Mouse (Mus musculus) spleen, postnatal 10 days (tissue): ENCODE results near the gene H2-Q10.
A peak's percentile ranks its signal among the peaks of the same experiment; 100 is the strongest.
"Not testable (repeated sequence)": the region's sequence is repeated elsewhere in the genome, so short reads cannot be mapped to it uniquely, and the experiment has no call there.

Experiments
- DNase-seq, 2 experiments: peaks; one replicate each; pipeline ENCODE4 v3.0.0; 2021 to 2022; ENCODE audit warnings: low spot score in 2 of 2

H2-Q10 gene

DNA sequence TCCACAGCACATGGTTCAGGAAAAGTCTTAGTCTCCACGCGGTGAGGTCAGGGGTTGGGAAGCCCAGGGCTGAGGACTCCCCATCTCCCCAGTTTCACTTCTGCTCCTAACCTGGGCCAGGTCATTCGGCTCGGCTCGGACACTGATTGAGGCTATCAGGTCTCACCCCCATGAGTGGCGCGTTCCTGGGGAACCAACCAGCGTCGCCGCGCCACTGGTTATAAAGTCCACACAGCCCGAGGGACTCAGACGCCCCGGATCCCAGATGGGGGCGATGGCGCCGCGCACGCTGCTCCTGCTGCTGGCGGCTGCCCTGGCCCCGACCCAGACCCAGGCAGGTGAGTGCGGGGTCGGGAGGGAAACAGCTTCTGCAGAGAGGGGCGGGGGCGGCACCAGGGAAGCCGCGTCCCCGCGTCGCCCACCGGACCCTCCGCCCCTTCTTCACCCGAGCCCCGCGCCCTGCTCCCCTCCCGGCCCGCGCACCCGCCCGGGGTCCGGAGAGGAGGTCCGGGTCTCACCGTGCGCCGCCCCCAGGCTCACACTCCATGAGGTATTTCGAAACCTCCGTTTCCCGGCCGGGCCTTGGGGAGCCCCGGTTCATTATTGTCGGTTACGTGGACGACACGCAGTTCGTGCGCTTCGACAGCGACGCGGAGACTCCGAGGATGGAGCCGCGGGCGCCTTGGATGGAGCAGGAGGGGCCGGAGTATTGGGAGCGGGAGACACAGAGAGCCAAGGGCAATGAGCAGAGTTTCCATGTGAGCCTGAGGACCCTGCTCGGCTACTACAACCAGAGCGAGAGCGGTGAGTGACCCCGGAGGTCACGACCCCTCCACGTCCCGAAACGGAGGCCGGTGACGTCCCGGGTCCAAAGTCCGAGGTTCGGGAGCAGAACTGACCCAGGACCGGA is at the start of gene H2-Q10:
TSS of gene H2-Q10 (plus strand) at position 248 of the 910 bp plus-strand sequence.
- DNase-seq = no peak

DNA sequence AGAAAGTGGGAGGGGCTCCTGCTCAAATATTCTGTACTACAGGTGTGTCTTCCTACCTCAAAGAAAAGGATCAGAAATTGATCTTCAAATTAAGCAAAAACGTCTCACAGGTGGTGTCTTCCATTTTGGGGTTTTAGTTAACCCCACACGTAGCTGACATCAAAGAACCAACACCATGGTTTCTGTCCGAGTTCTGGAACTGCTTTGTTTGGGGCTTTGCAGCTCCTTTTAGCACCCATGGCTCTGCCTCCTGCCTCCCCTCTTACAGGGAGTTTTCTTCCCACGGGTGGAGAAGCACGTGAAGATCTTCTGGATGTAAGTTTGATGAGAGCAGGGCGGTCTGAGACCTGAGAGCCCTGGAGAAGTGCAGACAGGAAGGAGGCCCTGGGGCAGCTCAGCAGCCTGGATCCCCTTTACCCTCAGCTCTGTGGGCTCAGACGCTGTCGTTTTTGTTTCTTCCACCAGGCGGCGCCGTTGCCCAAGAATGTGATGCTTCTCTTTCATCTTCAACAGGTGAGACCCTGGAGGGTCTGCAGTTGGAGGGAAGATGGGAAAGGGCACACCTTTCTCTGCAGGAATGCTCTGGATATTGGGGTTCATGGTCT is 49.6 kb upstream of the H2-Q10 start:
- DNase-seq = peak; percentile 39 to 61

DNA sequence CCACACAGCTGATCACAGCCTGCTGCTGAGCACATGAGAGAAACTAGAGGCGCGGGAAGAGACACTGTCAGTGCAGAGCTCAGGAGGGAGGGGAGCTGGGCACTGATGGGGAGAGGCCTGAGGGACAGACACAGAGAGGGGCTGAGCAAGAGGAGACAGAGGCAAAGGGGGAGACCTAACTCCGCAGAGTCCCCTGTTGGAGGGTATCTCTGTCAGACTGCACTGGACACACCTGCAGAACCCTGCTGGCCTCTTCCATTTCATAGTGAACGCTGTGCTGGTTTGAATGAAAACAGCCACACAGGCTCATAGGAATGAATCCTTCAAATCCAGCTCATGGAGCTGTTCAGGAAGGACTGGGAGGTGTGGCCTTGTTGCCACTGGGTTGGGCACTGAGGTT is 48.6 kb upstream of the H2-Q10 start:
- DNase-seq = peak in 1 of 2 experiments; percentile 8

DNA sequence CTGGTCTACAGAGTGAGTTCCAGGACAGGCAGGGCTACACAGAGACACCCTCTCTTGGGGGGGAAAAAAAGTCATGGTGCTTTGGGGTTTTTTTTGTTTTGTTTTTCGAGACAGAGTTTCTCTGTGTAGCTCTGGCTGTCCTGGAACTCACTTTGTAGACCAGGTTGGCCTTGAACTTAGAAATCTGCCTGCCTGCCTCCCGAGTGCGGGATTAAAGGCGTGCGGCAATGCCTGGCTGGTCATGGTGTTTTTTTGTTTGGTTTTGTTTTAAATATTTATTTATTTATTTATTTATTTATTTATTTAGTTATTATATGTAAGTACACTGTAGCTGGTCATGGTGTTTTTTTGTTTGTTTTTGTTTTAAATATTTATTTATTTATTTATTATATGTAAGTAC is 47.5 kb upstream of the H2-Q10 start:
- DNase-seq = peak in 1 of 2 experiments; percentile 5

DNA sequence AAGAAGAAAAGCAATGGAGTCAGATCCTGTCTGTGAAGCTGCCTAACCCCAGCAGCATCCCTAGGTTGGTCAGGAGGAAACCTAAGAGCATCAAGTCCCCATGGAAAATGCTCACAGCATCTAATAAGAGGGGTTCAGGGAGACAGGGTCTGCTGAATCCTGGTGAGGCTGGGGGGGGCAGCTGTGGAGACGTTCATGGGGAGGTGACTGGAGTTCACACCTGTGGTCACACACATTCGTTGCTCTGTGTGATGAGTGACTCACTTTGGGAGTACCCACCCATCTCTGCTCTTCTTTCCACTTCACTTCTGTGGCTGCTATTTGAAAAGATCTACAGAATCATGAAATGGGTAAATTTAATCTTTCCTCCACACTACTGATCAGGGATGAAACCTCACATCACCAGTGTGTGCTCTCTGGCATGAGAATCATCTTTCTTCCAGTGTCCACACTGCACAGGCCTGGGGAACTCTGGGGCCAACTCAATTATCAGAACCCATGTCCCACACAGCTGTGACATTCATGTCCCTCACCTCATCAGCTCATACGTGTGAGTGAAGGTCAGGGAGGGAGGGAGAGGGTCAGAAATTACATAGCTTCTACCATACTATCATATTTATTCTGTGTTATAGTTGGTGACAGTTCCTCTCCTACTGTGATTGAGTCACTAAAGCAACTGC is 46.6 kb upstream of the H2-Q10 start:
- peak in 1 of 2 experiments; percentile 8 for DNase-seq

DNA sequence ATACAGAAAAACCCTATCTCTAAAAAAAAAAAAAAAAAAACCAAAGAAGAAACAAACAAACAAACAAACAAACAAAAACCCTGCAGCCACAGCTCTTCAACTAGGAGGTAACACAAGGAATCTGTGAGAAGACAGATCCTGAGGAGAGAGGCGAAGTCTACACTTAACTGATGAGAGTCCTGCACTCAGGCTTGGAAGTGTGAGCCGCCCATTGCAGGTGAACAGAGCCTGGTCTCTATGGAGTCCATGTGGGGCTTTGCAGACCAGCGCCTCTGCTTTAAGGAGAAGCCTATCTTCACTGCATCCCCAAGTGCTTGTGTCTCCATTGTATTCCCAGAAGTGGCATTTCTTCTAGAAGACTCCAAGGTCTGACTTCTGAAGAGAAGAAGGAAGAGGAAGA is 45.8 kb upstream of the H2-Q10 start:
- peak in 1 of 2 experiments; percentile 11 for DNase-seq

DNA sequence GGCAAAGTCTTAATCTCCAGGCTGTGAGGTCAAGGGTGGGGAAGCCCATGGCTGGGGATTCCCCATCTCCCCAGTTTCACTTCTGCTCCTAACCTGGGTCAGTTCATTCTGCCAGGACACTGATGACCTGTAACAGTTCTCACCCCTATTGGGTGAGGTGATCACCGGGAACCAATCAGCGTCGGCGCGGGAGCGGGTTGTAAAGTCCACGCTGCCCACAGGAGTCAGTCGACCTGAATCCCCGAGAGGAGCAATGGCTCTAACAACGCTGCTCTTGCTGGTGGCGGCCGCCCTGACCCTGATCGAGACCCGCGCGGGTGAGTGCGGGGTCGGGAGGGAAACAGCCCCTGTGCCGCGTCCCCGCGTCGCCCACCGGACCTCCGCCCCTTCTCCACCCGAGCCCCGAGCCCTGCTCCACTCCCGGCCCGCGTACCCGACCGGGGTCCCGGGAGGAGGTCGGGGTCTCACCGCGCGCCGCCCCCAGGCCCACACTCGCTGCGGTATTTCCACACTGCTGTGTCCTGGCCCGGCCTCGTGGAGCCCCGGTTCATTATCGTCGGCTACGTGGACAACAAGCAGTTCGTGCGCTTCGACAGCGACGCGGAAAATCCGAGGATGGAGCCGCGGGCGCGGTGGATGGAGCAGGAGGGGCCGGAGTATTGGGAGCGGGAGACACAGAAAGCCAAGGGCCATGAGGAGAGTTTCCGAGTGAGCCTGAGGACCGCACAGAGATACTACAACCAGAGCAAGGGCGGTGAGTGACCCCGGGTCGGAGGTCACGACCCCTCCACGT is 45.1 kb upstream of the H2-Q10 start, which contains the start of gene H2-Q6:
TSS of gene H2-Q6 (plus strand) at position 227 of the 793 bp plus-strand sequence.
- peak in 1 of 2 experiments; percentile 57 for DNase-seq

DNA sequence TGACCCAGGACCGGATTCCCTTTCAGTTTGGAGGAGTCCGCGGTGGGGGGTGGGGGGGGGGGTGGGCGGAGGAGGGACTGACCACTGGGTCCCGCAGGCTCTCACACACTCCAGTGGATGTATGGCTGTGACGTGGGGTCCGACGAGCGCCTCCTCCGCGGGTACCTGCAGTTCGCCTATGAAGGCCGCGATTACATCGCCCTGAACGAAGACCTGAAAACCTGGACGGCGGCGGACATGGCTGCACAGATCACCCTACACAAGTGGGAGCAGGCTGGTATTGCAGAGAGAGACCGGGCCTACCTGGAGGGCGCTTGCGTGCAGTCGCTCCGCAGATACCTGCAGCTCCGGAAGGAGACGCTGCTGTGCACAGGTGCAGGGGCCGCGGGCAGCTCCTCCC is 44.4 kb upstream of the H2-Q10 start:
- peak in 1 of 2 experiments; percentile 33 for DNase-seq

DNA sequence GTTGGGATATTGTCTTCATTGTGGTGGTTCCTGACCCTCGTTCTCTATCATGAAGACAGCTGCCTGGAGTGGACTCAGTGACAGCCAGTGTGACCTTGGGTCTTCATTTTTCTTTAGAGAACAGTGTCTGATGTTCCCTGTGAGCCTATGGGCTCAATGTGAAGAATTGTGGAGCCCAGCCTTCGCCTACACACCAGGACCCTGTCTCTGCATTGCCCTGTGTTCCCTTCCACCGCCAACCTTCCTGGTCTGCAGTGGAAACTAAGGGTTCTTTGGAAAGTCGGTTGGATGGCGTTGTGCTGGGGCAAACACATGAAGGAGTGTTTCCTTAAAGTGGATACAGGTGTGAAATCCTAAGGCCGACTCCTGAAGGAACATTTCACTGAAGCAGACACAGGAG is 41.0 kb upstream of the H2-Q10 start:
- not testable (repeated sequence) for DNase-seq

DNA sequence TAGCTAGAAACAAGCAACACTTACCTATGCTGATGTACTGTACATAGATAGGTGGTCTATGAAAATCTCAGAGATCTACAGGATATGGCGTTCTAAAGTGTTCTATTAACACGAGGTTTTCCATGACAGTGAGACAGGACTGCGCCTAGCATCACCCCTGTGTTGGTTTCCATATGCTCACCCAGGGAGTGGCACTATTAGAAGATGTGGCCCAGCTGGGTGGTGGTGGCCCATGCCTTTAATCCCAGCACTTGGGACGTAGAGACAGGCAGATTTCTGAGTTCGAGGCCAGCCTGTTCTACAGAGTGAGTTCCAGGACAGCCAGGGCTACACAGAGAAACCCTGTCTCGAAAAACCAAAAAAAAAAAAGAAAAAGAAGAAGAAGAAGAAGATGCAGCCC is 39.2 kb upstream of the H2-Q10 start:
- DNase-seq = peak in 1 of 2 experiments; percentile 12

DNA sequence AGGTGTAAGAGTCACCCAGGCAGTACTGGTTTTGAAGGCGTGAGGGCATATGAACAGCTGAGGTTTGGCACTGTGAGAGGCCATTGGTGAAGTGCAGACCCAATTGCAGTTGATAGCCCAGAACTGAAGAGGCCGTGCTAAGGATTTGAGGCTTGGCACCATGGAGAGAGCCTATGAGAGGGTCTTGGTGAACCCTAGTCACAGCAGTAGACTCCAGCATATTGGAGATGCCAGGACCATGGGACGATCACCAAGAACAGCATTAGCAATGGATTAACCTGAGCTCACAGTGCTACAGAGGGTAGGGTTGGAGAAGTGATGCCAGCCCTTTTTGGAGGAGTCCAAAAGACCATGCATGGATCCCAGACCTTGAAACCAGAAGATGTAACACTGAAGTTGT is 37.7 kb upstream of the H2-Q10 start:
- not testable (repeated sequence) for DNase-seq

DNA sequence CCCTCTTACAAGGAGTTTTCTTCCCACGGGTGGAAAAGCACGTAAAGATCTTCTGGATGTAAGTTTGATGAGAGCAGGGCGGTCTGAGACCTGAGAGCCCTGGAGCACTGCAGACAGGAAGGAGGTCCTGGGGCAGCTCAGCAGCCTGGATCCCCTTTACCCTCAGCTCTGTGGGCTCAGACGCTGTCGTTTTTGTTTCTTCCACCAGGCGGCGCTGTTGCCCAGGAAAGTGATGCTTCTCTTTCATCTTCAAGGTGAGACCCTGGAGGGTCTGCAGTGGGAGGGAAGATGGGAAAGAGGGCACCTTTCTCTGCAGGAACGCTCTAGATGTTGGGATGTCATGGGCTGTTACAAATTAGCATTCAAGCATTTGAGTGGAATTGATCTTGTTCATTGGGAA is 35.1 kb upstream of the H2-Q10 start:
- peak in 1 of 2 experiments; percentile 59 for DNase-seq

DNA sequence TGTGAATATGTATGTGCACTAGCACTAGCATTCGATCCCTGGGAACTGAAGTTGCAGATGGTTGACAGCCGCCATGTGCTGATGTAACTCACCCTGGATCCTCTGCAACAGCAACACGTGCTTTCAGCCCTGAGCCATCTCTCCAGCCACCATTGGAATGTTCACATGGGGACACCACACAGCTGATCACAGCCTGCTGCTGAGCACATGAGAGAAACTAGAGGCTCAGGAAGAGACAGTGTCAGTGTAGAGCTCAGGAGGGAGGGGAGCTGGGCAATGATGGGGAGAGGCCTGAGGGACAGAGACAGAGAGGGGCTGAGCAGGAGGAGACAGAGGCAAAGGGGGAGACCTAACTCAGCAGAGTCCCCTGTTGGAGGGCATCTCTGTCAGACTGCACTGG is 34.3 kb upstream of the H2-Q10 start:
- not testable (repeated sequence) for DNase-seq

DNA sequence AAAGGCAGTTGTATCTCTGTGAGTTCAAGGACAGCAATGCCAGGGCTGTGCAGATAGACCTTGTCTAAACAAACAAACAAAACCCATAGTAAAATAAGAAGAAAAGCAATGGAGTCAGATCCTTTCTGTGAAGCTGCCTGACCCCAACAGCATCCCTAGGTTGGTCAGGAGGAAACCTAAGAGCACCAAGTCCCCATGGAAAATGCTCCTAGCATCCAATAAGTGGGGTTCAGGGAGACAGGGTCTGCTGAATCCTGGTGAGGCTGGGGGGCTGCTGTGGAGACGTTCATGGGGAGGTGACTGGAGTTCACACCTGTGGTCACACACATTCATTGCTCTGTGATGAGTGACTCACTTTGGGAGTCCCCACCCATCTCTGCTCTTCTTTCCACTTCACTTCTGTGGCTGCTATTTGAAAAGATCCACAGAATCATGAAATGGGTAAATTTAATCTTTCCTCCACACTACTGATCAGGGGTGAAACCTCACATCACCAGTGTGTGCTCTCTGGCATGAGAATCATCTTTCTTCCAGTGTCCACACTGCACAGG is 32.4 kb upstream of the H2-Q10 start:
- DNase-seq = not testable (repeated sequence)

DNA sequence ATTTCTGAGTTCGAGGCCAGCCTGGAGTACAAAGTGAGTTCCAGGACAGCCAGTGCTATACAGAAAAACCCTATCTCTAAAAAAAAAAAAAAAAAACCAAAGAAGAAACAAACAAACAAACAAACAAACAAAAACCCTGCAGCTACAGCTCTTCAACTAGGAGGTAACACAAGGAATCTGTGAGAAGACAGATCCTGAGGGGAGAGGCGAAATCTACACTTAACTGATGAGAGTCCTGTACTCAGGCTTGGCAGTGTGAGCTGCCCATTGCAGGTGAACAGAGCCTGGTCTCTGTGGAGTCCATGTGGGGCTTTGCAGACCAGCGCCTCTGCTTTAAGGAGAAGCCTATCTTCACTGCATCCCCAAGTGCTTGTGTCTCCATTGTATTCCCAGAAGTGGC is 31.5 kb upstream of the H2-Q10 start:
- DNase-seq = not testable (repeated sequence)

DNA sequence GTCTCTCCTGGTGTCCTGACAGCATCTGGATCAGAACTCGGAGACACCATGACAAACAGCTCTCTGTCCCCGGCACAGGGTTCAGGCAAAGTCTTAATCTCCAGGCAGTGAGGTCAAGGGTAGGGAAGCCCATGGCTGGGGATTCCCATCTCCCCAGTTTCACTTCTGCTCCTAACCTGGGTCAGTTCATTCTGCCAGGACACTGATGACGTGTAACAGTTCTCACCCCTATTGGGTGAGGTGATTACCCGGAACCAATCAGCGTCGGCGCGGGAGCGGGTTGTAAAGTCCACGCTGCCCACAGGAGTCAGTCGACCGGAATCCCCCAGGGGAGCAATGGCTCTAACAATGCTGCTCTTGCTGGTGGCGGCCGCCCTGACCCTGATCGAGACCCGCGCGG is 31.0 kb upstream of the H2-Q10 start, which contains the start of gene H2-Q7:
TSS of gene H2-Q7 (plus strand) at position 271 of the 400 bp plus-strand sequence.
- peak; percentile 58 to 85 for DNase-seq

DNA sequence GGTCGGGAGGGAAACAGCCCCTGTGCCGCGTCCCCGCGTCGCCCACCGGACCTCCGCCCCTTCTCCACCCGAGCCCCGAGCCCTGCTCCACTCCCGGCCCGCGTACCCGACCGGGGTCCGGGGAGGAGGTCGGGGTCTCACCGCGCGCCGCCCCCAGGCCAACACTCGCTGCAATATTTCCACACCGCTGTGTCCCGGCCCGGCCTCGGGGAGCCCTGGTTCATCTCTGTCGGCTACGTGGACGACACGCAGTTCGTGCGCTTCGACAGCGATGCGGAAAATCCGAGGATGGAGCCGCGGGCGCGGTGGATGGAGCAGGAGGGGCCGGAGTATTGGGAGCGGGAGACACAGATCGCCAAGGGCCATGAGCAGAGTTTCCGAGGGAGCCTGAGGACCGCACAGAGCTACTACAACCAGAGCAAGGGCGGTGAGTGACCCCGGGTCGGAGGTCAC is 30.6 kb upstream of the H2-Q10 start:
- peak in 1 of 2 experiments; percentile 30 for DNase-seq

DNA sequence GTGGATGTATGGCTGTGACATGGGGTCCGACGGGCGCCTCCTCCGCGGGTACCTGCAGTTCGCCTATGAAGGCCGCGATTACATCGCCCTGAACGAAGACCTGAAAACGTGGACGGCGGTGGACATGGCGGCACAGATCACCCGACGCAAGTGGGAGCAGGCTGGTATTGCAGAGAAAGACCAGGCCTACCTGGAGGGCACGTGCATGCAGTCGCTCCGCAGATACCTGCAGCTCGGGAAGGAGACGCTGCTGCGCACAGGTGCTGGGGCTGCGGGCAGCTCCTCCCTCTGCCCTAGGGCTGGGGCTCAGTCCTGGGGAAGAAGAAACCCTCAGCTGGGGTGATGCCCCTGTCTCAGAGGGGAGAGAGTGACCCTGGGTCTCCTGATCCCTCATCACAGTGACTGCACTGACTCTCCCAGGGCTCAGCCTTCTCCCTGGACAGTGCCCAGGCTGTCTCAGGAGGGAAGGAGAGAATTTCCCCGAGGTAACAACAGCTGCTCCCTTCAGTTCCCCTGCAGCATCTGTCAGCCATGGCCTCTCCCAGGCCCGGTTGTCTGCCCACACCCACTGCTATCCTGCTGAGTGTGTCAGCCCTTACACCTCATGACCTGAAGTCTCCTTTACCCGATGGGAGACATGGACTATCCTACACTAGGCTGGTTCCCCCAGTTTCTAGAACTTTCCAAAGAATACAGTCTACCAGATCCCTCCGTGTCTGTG is 29.8 kb upstream of the H2-Q10 start:
- not testable (repeated sequence) for DNase-seq

DNA sequence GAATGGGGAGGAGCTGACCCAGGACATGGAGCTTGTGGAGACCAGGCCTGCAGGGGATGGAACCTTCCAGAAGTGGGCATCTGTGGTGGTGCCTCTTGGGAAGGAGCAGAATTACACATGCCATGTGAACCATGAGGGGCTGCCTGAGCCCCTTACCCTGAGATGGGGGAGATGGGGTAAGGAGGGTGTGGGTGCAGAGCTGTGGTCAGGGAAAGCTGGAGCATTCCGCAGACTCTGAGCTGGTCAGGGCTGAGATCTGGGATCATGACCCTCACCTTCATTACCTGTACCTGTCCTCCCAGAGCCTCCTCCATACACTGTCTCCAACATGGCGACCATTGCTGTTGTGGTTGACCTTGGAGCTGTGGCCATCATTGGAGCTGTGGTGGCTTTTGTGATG is 27.5 kb upstream of the H2-Q10 start:
- not testable (repeated sequence) for DNase-seq

DNA sequence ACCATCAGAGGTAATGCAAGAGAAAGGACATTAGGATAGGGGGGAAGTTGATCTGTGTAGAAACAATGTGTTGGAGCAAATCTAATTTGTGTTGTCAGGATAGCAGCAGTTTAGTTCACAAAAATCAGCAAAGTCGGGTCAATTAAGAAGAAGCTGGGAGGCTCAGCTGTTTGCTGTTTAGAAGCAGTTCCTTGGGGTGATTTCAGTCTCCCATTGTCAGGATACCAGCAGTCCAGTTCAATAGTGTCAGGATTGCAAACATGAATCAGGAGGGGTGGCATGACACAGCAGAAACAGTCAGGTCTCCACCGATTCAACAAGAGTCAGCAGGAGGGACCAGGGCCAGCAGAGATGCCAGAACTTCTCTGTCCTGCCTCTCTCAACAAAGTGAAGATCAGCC is 25.4 kb upstream of the H2-Q10 start:
- DNase-seq = not testable (repeated sequence)
